10 mouse cellular contexts compared by ENCODE assay signal in genomic region chr7:19084921-19085473, GRCm38 (mm10). TPM values are rescaled to one million over a fixed set of nuclear protein-coding genes. Genes with fewer than 3 reads are reported as not detected.
DNase-seq lines count a peak whose midpoint lies in the region; ATAC-seq lines count a peak whose summit lies in the region.
"Had no signal": no experiment of that assay in that cellular context is flagged by ENCODE, and none has a peak within 500 bp of the region (broad histone marks: within the 10 kb centered on the region; RNA-seq: fewer than 3 reads in every experiment).

No protein-coding gene starts in this region.

- intact Hi-C loops in heart, postnatal 10 days (cut with DNase I) = no loop called here

- peak overlapping the region; percentile 32 for H3K9ac ChIP-seq in intestine, embryonic 15.5 days
- H3K9ac ChIP-seq in stomach, embryonic 15.5 days = 0 out of 2 replicates have a peak overlapping the region, but pooled peaks have one; percentile 9

- H3K4me1 ChIP-seq in heart, embryonic 10.5 days = peaks cover 67% of the 10 kb centered on the region
- peaks cover 50% of the 10 kb centered on the region for H3K4me1 ChIP-seq in intestine, embryonic 15.5 days (replicated peaks)
- H3K4me1 ChIP-seq in stomach, embryonic 15.5 days = peaks cover 51% of the 10 kb centered on the region

- H3K27me3 ChIP-seq in heart, embryonic 10.5 days (ENCODE audit: insufficient read depth, poor library complexity, severe bottlenecking) = no peaks in the 10 kb centered on the region
- no peaks in the 10 kb centered on the region for H3K27me3 ChIP-seq in intestine, embryonic 15.5 days (replicated peaks)
- H3K27me3 ChIP-seq in stomach, embryonic 15.5 days (replicated peaks) = no peaks in the 10 kb centered on the region

- 23% methylated on average over 9 of the region's 9 CpGs for whole genome bisulfite sequencing in heart, embryonic 10.5 days
- 23% methylated on average over 9 of the region's 9 CpGs for WGBS in intestine, embryonic 15.5 days
- 22% methylated on average over 9 of the region's 9 CpGs for WGBS in stomach, embryonic 15.5 days

- H3K36me3 ChIP-seq in heart, embryonic 10.5 days = peaks cover 66% of the 10 kb centered on the region
- H3K36me3 ChIP-seq in intestine, embryonic 15.5 days = peaks cover 20% of the 10 kb centered on the region
- H3K36me3 ChIP-seq in stomach, embryonic 15.5 days = peaks cover 22% of the 10 kb centered on the region

- peak overlapping the region; percentile 46 for H3K4me2 ChIP-seq in intestine, embryonic 15.5 days (replicated peaks)
- peak overlapping the region; percentile 53 for H3K4me2 ChIP-seq in stomach, embryonic 15.5 days

- no peak for DNase-seq in heart, embryonic 10.5 days (ENCODE audit: low spot score)
- DNase-seq in heart, postnatal 10 days = no peak
- peak; percentile 43 for DNase-seq in lung, postnatal 10 days
- no peak for DNase-seq in lung, postnatal 25 days (ENCODE audit: low spot score)
- DNase-seq in Muller cell, postnatal 12 days (ENCODE audit: inconsistent ontology term) = no peak
- no peak for DNase-seq in thymus, postnatal 0 days (ENCODE audit: low spot score)

- H3K27ac ChIP-seq in heart, embryonic 10.5 days = peak overlapping the region; percentile 81
- peak overlapping the region; percentile 46 for H3K27ac ChIP-seq in intestine, embryonic 15.5 days
- peak overlapping the region; percentile 60 for H3K27ac ChIP-seq in stomach, embryonic 15.5 days
- H3K27ac ChIP-seq: left cerebral cortex, adult 2 months had no signal

- H3K9me3 ChIP-seq in heart, embryonic 10.5 days = no peaks in the 10 kb centered on the region
- no peaks in the 10 kb centered on the region for H3K9me3 ChIP-seq in intestine, embryonic 15.5 days
- H3K9me3 ChIP-seq in stomach, embryonic 15.5 days = no peaks in the 10 kb centered on the region

- ATAC-seq in intestine, embryonic 15.5 days = no peak
- ATAC-seq in stomach, embryonic 15.5 days (ENCODE audit: insufficient read depth, low FRiP score, low read depth) = no peak

- H3K4me3 ChIP-seq in heart, embryonic 10.5 days = peak overlapping the region; percentile 47
- peak overlapping the region; percentile 27 for H3K4me3 ChIP-seq in intestine, embryonic 15.5 days (replicated peaks)
- H3K4me3 ChIP-seq in stomach, embryonic 15.5 days (replicated peaks) = peak overlapping the region; percentile 42
- H3K4me3 ChIP-seq: left cerebral cortex, adult 2 months had no signal

RNA-seq across cellular contexts. Expression of gene Dmpk, which starts 1.3 kb away (rescaled TPM):
- 16.9 and 17.7 TPM in 2 replicates for polyA plus RNA-seq in heart, embryonic 10.5 days (2016; fragmentation: Nextera tagmentation; extraction: Ambion mirVana)
- total RNA-seq in heart, postnatal 10 days (2021) = 100 to 1,000 TPM; 288 to 299 TPM
- 52.2 and 53.7 TPM in 2 replicates for polyA plus RNA-seq in intestine, embryonic 15.5 days (2015; fragmentation: Nextera tagmentation; extraction: Ambion mirVana)
- 73.9 and 77.2 TPM in 2 replicates for polyA plus RNA-seq in stomach, embryonic 15.5 days (2015; fragmentation: Nextera tagmentation; extraction: Ambion mirVana)
- 2.8 and 3.7 TPM in 2 replicates for polyA plus RNA-seq in thymus, postnatal 0 days (2015; fragmentation: Nextera tagmentation; extraction: Ambion mirVana)

RNA-seq across cellular contexts. Expression of gene Dmwd, which starts 9.0 kb away (rescaled TPM):
- polyA plus RNA-seq in heart, embryonic 10.5 days (2016; fragmentation: Nextera tagmentation; extraction: Ambion mirVana) = 14.8 and 18.0 TPM in 2 replicates
- total RNA-seq in heart, postnatal 10 days (2021) = 10 to 100 TPM; 48.4 to 50.7 TPM
- 11.0 and 13.4 TPM in 2 replicates for polyA plus RNA-seq in intestine, embryonic 15.5 days (2015; fragmentation: Nextera tagmentation; extraction: Ambion mirVana)
- polyA plus RNA-seq in stomach, embryonic 15.5 days (2015; fragmentation: Nextera tagmentation; extraction: Ambion mirVana) = 13.7 and 15.1 TPM in 2 replicates
- polyA plus RNA-seq in thymus, postnatal 0 days (2015; fragmentation: Nextera tagmentation; extraction: Ambion mirVana) = 4.3 and 5.0 TPM in 2 replicates

RNA-seq across cellular contexts. Expression of gene Six5, which starts 9.4 kb away (rescaled TPM):
- 5.7 and 6.1 TPM in 2 replicates for polyA plus RNA-seq in heart, embryonic 10.5 days (2016; fragmentation: Nextera tagmentation; extraction: Ambion mirVana)
- total RNA-seq in heart, postnatal 10 days (2021) = 10 to 100 TPM in 1 of 2 experiments, 1 to 10 TPM in 1; 7.9 to 11.2 TPM
- 8.7 and 8.8 TPM in 2 replicates for polyA plus RNA-seq in intestine, embryonic 15.5 days (2015; fragmentation: Nextera tagmentation; extraction: Ambion mirVana)
- 10.8 and 12.1 TPM in 2 replicates for polyA plus RNA-seq in stomach, embryonic 15.5 days (2015; fragmentation: Nextera tagmentation; extraction: Ambion mirVana)
- polyA plus RNA-seq in thymus, postnatal 0 days (2015; fragmentation: Nextera tagmentation; extraction: Ambion mirVana) = 1.2 and 1.5 TPM in 2 replicates

RNA-seq across cellular contexts. Expression of gene Rsph6a, which starts 30.5 kb away (rescaled TPM):
- not detected in 2 replicates for polyA plus RNA-seq in heart, embryonic 10.5 days (2016; fragmentation: Nextera tagmentation; extraction: Ambion mirVana)
- not detected for total RNA-seq in heart, postnatal 10 days (2021)
- not detected in 2 replicates for polyA plus RNA-seq in intestine, embryonic 15.5 days (2015; fragmentation: Nextera tagmentation; extraction: Ambion mirVana)
- not detected in 2 replicates for polyA plus RNA-seq in stomach, embryonic 15.5 days (2015; fragmentation: Nextera tagmentation; extraction: Ambion mirVana)
- polyA plus RNA-seq in thymus, postnatal 0 days (2015; fragmentation: Nextera tagmentation; extraction: Ambion mirVana) = not detected in 2 replicates
- polyA plus RNA-seq: hindbrain, embryonic 11.5 days had no signal

RNA-seq across cellular contexts. Expression of gene Gm4969, which starts 33.2 kb away (rescaled TPM):
- 1.7 and 2.1 TPM in 2 replicates for polyA plus RNA-seq in heart, embryonic 10.5 days (2016; fragmentation: Nextera tagmentation; extraction: Ambion mirVana)
- under 1 TPM; 0.07 to 0.19 TPM for total RNA-seq in heart, postnatal 10 days (2021)
- polyA plus RNA-seq in intestine, embryonic 15.5 days (2015; fragmentation: Nextera tagmentation; extraction: Ambion mirVana) = 1.8 and 2.3 TPM in 2 replicates
- polyA plus RNA-seq in stomach, embryonic 15.5 days (2015; fragmentation: Nextera tagmentation; extraction: Ambion mirVana) = 2.8 and 3.2 TPM in 2 replicates
- 0.70 and 0.72 TPM in 2 replicates for polyA plus RNA-seq in thymus, postnatal 0 days (2015; fragmentation: Nextera tagmentation; extraction: Ambion mirVana)
